Mouse (Mus musculus): ENCODE measurements around the gene Hoxa11. TPM values are rescaled to one million over a fixed set of nuclear protein-coding genes. Genes with fewer than 3 reads are reported as not detected.

Hoxa11 gene
- polyA plus RNA-seq, 3 experiments from 2014 or later, result not detected

GRCm38 (mm10) chr6:52247766-52248637, 2.4 kb upstream of the Hoxa11 start:
- ATAC-seq, result no peak

GRCm38 (mm10) chr6:52246916-52247315, 1.3 kb upstream of the Hoxa11 start:
- ATAC-seq, result no peak

GRCm38 (mm10) chr6:52246403-52246803, 793 bp upstream of the Hoxa11 start:
- ATAC-seq, result peak; percentile 24

GRCm38 (mm10) chr6:52245040-52245756, 412 bp downstream of the Hoxa11 start:
- no peak for ATAC-seq

- ATAC-seq, result no peak
These were observed 1.1 kb downstream of the Hoxa11 start for GRCm38 (mm10) chr6:52244471-52245039.

GRCm38 (mm10) chr6:52243681-52244121, 1.9 kb downstream of the Hoxa11 start:
- no peak for ATAC-seq

- ATAC-seq, result no peak
These were observed 2.7 kb downstream of the Hoxa11 start for GRCm38 (mm10) chr6:52242801-52243332.

- no peak for ATAC-seq
These were observed 4.5 kb downstream of the Hoxa11 start for GRCm38 (mm10) chr6:52241001-52241621.

- ATAC-seq, result peak; percentile 79
These were observed 5.1 kb downstream of the Hoxa11 start, which contains the start of gene Hoxa10 for GRCm38 (mm10) chr6:52240389-52241000. Gene Hoxa10, minus strand, starts transcription at chr6:52240854.

GRCm38 (mm10) chr6:52239625-52240388, 5.8 kb downstream of the Hoxa11 start:
- no peak for ATAC-seq

- no peak for ATAC-seq
These were observed 6.6 kb downstream of the Hoxa11 start for GRCm38 (mm10) chr6:52238976-52239375.

GRCm38 (mm10) chr6:52238155-52238545, 7.5 kb downstream of the Hoxa11 start:
- ATAC-seq, result no peak

- no peak for ATAC-seq
These were observed 8.1 kb downstream of the Hoxa11 start for GRCm38 (mm10) chr6:52237346-52238154.

- no peak for ATAC-seq
These were observed 8.8 kb downstream of the Hoxa11 start for GRCm38 (mm10) chr6:52236806-52237205.

GRCm38 (mm10) chr6:52235866-52236265, 9.7 kb downstream of the Hoxa11 start:
- no peak for ATAC-seq

GRCm38 (mm10) chr6:52235267-52235666, 10.3 kb downstream of the Hoxa11 start:
- ATAC-seq, result no peak

GRCm38 (mm10) chr6:52234428-52235140, 11.0 kb downstream of the Hoxa11 start:
- no peak for ATAC-seq

GRCm38 (mm10) chr6:52233546-52234427, 11.8 kb downstream of the Hoxa11 start:
- ATAC-seq, result no peak
